Mouse (Mus musculus) heart, embryonic 14.5 days (tissue): ENCODE data around the gene Axdnd1. TPM values are rescaled to one million over a fixed set of nuclear protein-coding genes. Genes with fewer than 3 reads are reported as not detected.

Source experiments
- ATAC-seq: fragments of 200-750 bp; cut with Nextera tagmentation; 2 replicates; pipeline ENCODE4 v1.8.0; 2017; ENCODE audit warnings: low read depth, moderate TSS enrichment; ENCODE audit not compliant: insufficient number of reproducible peaks, insufficient read depth, low FRiP score
- H3K27ac ChIP-seq, 2 experiments: fragments of 200-500 bp in 1 of 2; fragments of 300-500 bp in 1 of 2; sonication (generic) in 1 of 2; replicated peaks in 1 of 2; 2 replicates each; pipeline ENCODE4 v1.5.1; 2012 to 2014; ENCODE audit warnings: low read depth in 2 of 2, low read length in 2 of 2, control low read depth in 1 of 2, mild to moderate bottlenecking in 1 of 2, mixed read lengths in 1 of 2; ENCODE audit not compliant: control insufficient read depth in 1 of 2, insufficient read depth in 1 of 2
- H3K27me3 ChIP-seq: fragments of 300-500 bp; sonication (generic); 2 replicates; pipeline ENCODE4 v1.6.1; 2014; ENCODE audit warnings: mild to moderate bottlenecking, low read length, control low read depth; ENCODE audit not compliant: control insufficient read depth, insufficient read depth
- H3K36me3 ChIP-seq: fragments of 300-500 bp; sonication (generic); 2 replicates; pipeline ENCODE4 v1.6.1; 2014; ENCODE audit warnings: mild to moderate bottlenecking, control low read depth, low read length, mixed read lengths; ENCODE audit not compliant: control insufficient read depth, insufficient read depth
- H3K4me1 ChIP-seq, 2 experiments: fragments of 200-500 bp in 1 of 2; fragments of 300-500 bp in 1 of 2; sonication (generic) in 1 of 2; 2 replicates each; pipeline ENCODE4 v1.6.1; 2012 to 2014; ENCODE audit warnings: low read length in 2 of 2, control low read depth in 1 of 2, mixed read lengths in 1 of 2; ENCODE audit not compliant: control insufficient read depth in 2 of 2, insufficient read depth in 2 of 2
- H3K4me2 ChIP-seq: fragments of 300-500 bp; sonication (generic); 2 replicates; pipeline ENCODE4 v1.6.1; 2014; ENCODE audit warnings: mild to moderate bottlenecking, low read length
- H3K4me3 ChIP-seq, 2 experiments: fragments of 200-500 bp in 1 of 2; fragments of 300-500 bp in 1 of 2; sonication (generic) in 1 of 2; 2 replicates each; pipeline ENCODE4 v1.5.1; 2012 to 2014; ENCODE audit warnings: low read length in 2 of 2, mild to moderate bottlenecking in 2 of 2, control low read depth in 1 of 2, low read depth in 1 of 2, moderate library complexity in 1 of 2; ENCODE audit not compliant: control insufficient read depth in 1 of 2, insufficient read depth in 1 of 2
- H3K9ac ChIP-seq: fragments of 300-500 bp; sonication (generic); 2 replicates; pipeline ENCODE4 v1.6.1; 2014; ENCODE audit warnings: mild to moderate bottlenecking, low read length
- H3K9me3 ChIP-seq: fragments of 300-500 bp; sonication (generic); 2 replicates; pipeline ENCODE4 v1.6.1; 2016; ENCODE audit warnings: low read length, control low read depth; ENCODE audit not compliant: control insufficient read depth
- WGBS: fragments of 180-500 bp; shearing (Covaris S2); extraction: QIAGEN DNeasy Blood & Tissue Kit; methylation state at CpG from one replicate; pipeline ENCODE4 v1.1.7; 2014; 5-methylcytosine and 5-hydroxymethylcytosine counted together
- polyA plus RNA-seq: library from polyadenylated mRNA; unstranded; fragments of >200 nt; fragmentation: Nextera tagmentation; extraction: Ambion mirVana; gene quantifications from 2 replicates; pipeline ENCODE4 v1.2.1, GENCODE M21; 2014

Gene Axdnd1
- polyA plus RNA-seq, 1 experiment from 2014 or later = 0.35 TPM

DNA sequence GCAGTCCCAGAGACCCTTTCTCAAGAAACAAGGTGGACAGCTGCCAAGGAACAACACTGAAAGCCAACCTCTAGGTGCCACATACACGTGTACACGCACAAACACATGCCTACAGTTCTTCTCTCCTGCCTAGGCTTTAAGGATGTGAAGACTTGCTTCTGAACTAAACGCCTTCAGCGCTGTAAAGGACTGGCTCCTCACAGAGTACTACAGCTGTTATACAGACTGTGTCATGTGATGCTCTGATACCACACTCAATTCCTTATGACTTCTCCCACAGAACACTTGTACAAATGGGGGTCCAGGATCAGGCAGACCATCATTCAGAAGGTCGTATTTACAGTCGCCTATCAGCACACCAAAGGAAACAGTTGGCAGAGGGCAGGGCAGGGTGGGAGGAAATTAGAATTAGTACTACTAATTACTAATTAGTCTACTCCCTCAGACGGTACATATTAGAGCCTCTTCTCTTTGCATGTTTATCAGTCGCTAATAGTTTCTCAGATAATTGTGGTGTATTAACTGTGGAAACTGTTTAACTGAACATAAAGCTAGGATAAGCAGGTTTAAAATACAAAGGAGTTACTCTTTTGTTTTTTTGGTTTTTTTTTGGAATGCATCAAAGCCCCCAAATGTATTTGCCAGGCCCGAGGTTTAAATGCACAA, 132.3 kb downstream of the Axdnd1 start:
- peaks cover 1 to 2% of the 10 kb centered on the region in 2 experiments; a peak in 1 of 4 replicates for H3K4me1 ChIP-seq
- H3K9ac ChIP-seq = no peak overlapping the region
- no peak for ATAC-seq
- H3K27me3 ChIP-seq = no peaks in the 10 kb centered on the region
- no peak overlapping the region for H3K27ac ChIP-seq
- H3K4me3 ChIP-seq = no peak overlapping the region
- no peak overlapping the region for H3K4me2 ChIP-seq
- WGBS = 77% methylated on average over 9 of the region's 9 CpGs
- H3K9me3 ChIP-seq = no peaks in the 10 kb centered on the region
- no peaks in the 10 kb centered on the region for H3K36me3 ChIP-seq

GRCm38 (mm10) chr1:156285541-156285896, 135.4 kb downstream of the Axdnd1 start:
- ATAC-seq = no peak
- H3K27me3 ChIP-seq = no peaks in the 10 kb centered on the region
- no peak overlapping the region for H3K9ac ChIP-seq
- H3K9me3 ChIP-seq = no peaks in the 10 kb centered on the region
- H3K4me1 ChIP-seq = peaks cover 2 to 3% of the 10 kb centered on the region in 2 experiments; a peak in 1 of 4 replicates
- no peaks in the 10 kb centered on the region for H3K36me3 ChIP-seq
- 71% methylated on average over 5 of the region's 5 CpGs for WGBS
- H3K27ac ChIP-seq = no peak overlapping the region
- no peak overlapping the region for H3K4me2 ChIP-seq
- H3K4me3 ChIP-seq = no peak overlapping the region

- no peak overlapping the region for H3K27ac ChIP-seq
- no peak overlapping the region for H3K4me3 ChIP-seq
- peaks cover 2 to 3% of the 10 kb centered on the region in 2 experiments; a peak in 1 of 4 replicates for H3K4me1 ChIP-seq
- no peak overlapping the region for H3K4me2 ChIP-seq
- H3K9ac ChIP-seq = no peak overlapping the region
- H3K27me3 ChIP-seq = no peaks in the 10 kb centered on the region
- ATAC-seq = no peak
- 56% methylated on average over 9 of the region's 9 CpGs for WGBS
- H3K36me3 ChIP-seq = no peaks in the 10 kb centered on the region
- no peaks in the 10 kb centered on the region for H3K9me3 ChIP-seq
These were observed 136.0 kb downstream of the Axdnd1 start for GRCm38 (mm10) chr1:156284851-156285540.

DNA sequence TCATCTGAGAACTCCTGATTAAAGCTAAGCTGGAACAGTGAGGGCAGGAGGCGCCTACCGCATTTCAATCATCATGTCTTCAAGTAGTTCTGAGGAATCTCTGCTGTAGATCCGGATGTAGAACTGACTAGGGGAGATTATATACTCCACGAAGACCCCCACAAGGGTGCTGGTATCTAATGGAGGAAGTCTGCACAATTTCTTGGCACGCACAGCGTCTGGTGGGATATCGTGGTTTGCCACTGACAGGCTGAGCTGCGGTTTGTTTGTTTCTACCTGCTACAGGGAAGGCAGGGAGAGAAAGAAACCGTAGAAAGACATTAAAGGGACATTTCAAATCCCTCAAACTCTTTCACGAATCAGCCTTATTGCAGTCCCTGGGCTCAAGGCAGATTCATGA, 136.8 kb downstream of the Axdnd1 start:
- Histone ChIP-seq H3K27me3 (no peaks in the 10 kb centered on the region), H3K4me1 (peaks cover 2 to 3% of the 10 kb centered on the region in 2 experiments; a peak in 1 of 4 replicates), H3K9ac (no peak overlapping the region), H3K4me3 (no peak overlapping the region), H3K27ac (no peak overlapping the region), H3K4me2 (no peak overlapping the region), H3K36me3 (no peaks in the 10 kb centered on the region), H3K9me3 (no peaks in the 10 kb centered on the region)
- ATAC-seq = no peak
- WGBS = 32% methylated on average over 10 of the region's 10 CpGs

DNA sequence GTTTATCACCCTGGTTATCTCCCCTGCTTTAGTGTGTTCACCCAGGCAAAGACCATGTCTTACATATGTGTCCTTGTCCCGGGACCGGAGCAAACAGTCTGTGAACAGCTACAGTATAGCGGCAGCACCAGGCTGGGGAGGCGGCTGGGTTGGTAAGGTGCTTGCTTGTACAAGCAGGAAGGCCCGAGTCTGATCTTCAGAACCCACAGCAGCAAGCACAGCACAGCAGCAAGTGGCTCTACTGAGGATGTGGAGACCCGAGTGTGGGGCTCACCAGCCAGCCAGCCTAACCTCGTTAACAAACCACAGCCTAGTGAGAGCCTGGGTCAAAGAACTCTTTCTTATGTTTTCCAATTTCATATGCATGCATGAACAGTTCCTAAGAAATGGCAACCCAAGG, 140.8 kb downstream of the Axdnd1 start:
- Histone ChIP-seq H3K9me3 (no peaks in the 10 kb centered on the region), H3K27me3 (no peaks in the 10 kb centered on the region), H3K27ac (no peak overlapping the region), H3K9ac (no peak overlapping the region), H3K36me3 (no peaks in the 10 kb centered on the region), H3K4me1 (peaks cover 2 to 3% of the 10 kb centered on the region in 2 experiments; a peak in 1 of 4 replicates), H3K4me2 (no peak overlapping the region), H3K4me3 (no peak overlapping the region)
- ATAC-seq = no peak
- 81% methylated on average over 7 of the region's 7 CpGs for WGBS

DNA sequence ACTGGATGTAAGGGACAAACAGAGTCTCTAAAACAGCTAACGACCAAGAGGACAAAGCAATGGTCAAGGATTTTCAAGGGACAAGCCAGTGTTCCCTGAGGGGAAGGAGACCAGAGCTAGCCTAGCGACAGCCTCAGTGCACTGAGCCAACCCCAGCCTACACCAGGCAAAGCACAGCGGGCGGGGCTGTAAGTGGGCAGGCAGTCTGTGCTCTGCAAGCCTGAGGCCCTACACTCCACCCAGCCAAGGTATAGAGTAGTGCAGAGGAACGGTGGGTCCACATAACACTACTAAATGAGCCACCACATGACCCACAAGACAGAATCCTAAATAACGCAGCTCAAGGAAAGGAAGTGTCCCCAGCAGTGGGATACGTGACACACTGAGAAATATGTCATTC, 147.3 kb downstream of the Axdnd1 start:
- H3K4me1 ChIP-seq = no peaks in the 10 kb centered on the region; a peak in 1 of 4 replicates
- no peak overlapping the region for H3K4me2 ChIP-seq
- H3K4me3 ChIP-seq = no peak overlapping the region
- no peaks in the 10 kb centered on the region for H3K9me3 ChIP-seq
- no peak overlapping the region for H3K27ac ChIP-seq
- H3K36me3 ChIP-seq = no peaks in the 10 kb centered on the region
- no peaks in the 10 kb centered on the region for H3K27me3 ChIP-seq
- no peak overlapping the region for H3K9ac ChIP-seq
- 57% methylated on average over 7 of the region's 7 CpGs for WGBS
- ATAC-seq = no peak
